Mouse (Mus musculus) testis, adult 2 months (tissue): ENCODE data around the gene Lpxn. TPM values are rescaled to one million over a fixed set of nuclear protein-coding genes. Genes with fewer than 3 reads are reported as not detected.

Source experiments
- H3K27ac ChIP-seq: fragments of 200-500 bp; 2 replicates; pipeline ENCODE4 v1.5.1; 2012; ENCODE audit warnings: low read depth, low read length; ENCODE audit not compliant: control insufficient read depth, insufficient read depth
- H3K27me3 ChIP-seq: fragments of 200-500 bp; 2 replicates; pipeline ENCODE4 v1.6.1; 2012; ENCODE audit warnings: mild to moderate bottlenecking, low read length, moderate library complexity; ENCODE audit not compliant: control insufficient read depth, insufficient read depth
- H3K36me3 ChIP-seq: fragments of 200-500 bp; 2 replicates; pipeline ENCODE4 v1.6.1; 2012; ENCODE audit warnings: mild to moderate bottlenecking, low read length; ENCODE audit not compliant: control insufficient read depth, insufficient read depth
- H3K4me1 ChIP-seq: fragments of 200-500 bp; 2 replicates; pipeline ENCODE4 v1.6.1; 2012; ENCODE audit warnings: low read length; ENCODE audit not compliant: control insufficient read depth, insufficient read depth
- H3K4me3 ChIP-seq: fragments of 200-500 bp; 2 replicates; pipeline ENCODE4 v1.5.1; 2012; ENCODE audit warnings: low read depth, mild to moderate bottlenecking, low read length, moderate library complexity, mixed read lengths; ENCODE audit not compliant: control insufficient read depth
- CTCF ChIP-seq: fragments of 200-500 bp; IDR thresholded peaks from 2 replicates; pipeline ENCODE4 v1.5.1; 2012; ENCODE audit warnings: low read depth, mild to moderate bottlenecking, inconsistent platforms, low read length, moderate library complexity; ENCODE audit not compliant: control insufficient read depth, insufficient read depth, insufficient replicate concordance
- POLR2A ChIP-seq: fragments of 200-500 bp; IDR thresholded peaks from 2 replicates; pipeline ENCODE4 v1.6.1; 2012; ENCODE audit warnings: low read depth, mild to moderate bottlenecking, inconsistent platforms, low read length, moderate library complexity; ENCODE audit not compliant: control insufficient read depth
- polyA plus RNA-seq: library from polyadenylated mRNA; depleted of rRNA; stranded (reverse); fragments of >200 nt; gene quantifications from 2 replicates; pipeline ENCODE4 v1.2.3, GENCODE M21; 2012

The Lpxn gene
- polyA plus RNA-seq, 1 experiment = 27.6 TPM

DNA sequence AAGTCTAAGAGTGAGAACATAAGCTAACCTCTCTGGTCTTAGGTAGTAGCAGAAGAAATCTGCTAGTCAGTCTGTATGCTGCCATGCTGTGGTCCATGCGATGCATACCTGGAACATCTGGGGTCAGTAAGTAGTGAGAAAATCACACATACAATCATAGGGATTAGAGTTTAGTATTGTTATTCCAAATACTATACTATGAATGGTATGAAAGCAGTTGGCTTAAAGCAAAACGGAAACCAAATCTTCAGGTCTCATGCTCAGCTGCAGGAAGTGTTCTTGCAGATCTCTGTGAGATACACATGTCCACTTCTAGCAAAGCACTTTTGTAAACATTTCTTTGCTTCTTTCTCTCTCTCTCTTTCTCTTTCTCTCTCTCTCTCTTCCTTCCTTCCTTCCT, 10.2 kb downstream of the Lpxn start:
- Histone ChIP-seq H3K27ac (no peak overlapping the region), H3K4me3 (no peak overlapping the region), H3K36me3 (no peaks in the 10 kb centered on the region), H3K27me3 (no peaks in the 10 kb centered on the region), H3K4me1 (no peaks in the 10 kb centered on the region)
- TF ChIP-seq CTCF = no peak
- no peak for TF ChIP-seq POLR2A

DNA sequence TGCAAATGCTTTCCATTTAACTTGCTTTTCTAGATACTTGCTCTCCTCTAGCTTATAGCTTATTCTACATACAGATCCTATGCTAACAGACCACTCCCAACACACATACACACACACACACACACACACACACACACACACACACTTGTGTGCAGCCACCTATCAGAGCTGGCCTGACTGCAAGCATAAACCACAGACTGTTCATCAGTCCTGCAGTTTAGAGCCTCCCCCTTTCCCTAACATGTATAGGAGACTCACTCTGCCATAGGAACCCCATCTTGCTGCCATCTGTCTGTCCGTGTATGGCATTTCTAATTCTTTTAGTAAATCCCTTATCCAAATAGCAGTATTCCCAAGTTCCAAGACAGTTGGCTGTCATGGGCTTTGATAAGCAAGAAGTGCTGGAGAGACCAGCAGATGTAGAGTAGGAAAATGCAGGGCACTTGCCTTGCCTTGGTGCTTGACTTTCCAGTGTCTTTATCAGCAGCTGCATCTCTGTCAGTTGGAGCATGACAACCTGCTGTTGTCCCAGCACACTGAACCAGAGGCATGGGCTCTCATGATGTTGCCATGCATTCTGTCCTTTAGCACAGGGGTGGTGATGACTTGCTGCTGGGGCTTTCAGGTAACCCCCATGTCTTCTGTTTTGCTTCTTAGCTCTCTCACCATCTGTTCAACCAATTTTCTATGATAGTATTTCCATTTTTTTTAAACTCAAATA, 16.8 kb downstream of the Lpxn start:
- H3K27ac ChIP-seq = no peak overlapping the region
- no peak for TF ChIP-seq CTCF
- no peak for TF ChIP-seq POLR2A
- H3K36me3 ChIP-seq = no peaks in the 10 kb centered on the region
- no peaks in the 10 kb centered on the region for H3K4me1 ChIP-seq
- H3K4me3 ChIP-seq = no peak overlapping the region
- no peaks in the 10 kb centered on the region for H3K27me3 ChIP-seq

DNA sequence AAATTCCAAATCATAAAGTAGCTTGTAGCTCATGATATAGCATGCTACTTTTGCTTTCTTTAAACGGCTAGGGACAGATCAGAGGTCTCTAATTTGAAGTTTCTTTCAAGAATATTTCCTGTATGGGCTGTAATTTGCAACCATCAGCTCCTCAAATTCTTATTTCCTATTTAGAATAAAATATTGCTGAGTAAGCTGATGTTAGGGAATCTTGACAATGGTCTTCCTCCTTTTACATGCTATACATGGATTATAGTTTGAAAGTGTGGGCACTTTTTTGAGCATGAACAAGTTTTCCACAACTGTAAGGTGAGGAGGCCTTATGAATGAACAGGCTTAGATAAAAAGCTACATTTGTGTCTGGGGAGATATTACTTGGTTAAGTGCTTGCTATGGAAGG, 17.9 kb downstream of the Lpxn start:
- Histone ChIP-seq H3K36me3 (no peaks in the 10 kb centered on the region), H3K27ac (no peak overlapping the region), H3K27me3 (no peaks in the 10 kb centered on the region), H3K4me1 (no peaks in the 10 kb centered on the region), H3K4me3 (no peak overlapping the region)
- no peak for TF ChIP-seq CTCF

DNA sequence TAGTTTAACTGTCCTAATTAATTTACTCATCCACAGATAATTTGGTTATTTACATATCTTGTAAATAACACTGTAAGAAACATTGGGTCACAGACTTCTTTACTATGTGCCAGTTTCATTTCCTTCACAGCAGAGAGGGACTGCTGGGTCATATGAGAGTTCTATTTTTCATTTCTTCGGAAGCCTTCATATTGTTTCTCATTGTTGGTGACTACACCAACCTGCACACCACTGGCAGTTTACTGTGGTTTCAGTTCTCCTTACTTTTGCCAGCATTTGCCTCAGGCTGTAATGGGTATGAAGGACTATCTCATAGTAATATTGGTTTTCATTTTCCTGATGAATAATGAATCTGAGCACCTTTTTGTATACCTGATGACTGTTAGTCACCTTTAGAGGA, 22.5 kb downstream of the Lpxn start:
- Histone ChIP-seq H3K36me3 (no peaks in the 10 kb centered on the region), H3K4me3 (no peak overlapping the region), H3K4me1 (no peaks in the 10 kb centered on the region), H3K27ac (no peak overlapping the region), H3K27me3 (no peaks in the 10 kb centered on the region)
- TF ChIP-seq CTCF (no peak), POLR2A (no peak)

DNA sequence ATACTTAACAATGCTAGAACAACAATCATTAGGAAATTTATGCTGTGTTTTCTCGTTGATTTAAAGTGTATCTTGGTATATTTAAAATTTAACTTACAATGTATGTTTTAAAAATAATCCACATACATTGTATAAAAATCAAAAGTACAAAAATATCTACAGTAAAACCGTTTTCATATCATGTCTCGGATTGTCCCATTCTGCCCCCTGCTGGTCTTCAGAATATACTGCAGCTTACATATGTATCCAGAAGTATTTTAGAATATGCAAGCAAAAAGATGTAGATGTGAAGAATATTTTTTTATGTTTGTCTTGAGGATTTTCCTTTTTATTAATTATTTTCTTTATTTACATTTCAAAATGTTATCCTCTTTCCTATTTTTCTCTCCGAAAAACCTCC, 24.4 kb downstream of the Lpxn start:
- no peak overlapping the region for H3K27ac ChIP-seq
- H3K4me1 ChIP-seq = no peaks in the 10 kb centered on the region
- H3K36me3 ChIP-seq = peaks cover 2% of the 10 kb centered on the region; the same call in 1 of the 2 replicates
- TF ChIP-seq POLR2A (no peak), CTCF (no peak)
- H3K27me3 ChIP-seq = no peaks in the 10 kb centered on the region
- H3K4me3 ChIP-seq = no peak overlapping the region

DNA sequence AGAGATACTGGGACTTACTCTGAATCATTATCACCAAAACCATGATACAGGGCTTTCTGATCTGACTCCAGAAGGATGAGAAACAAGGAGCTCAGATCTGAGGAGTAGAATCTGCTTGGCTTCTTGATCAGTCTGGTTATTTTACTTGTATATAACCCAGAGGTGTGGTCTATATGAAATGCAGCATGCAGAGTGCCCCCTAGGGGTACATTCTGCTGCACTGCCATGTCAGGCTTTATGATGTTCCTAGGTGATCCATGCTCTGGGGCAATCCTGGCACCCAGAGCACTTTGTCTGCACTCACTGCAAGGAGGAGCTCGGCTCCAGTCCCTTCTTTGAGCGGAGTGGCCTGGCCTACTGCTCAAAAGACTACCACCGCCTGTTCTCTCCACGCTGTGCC, 28.6 kb downstream of the Lpxn start:
- H3K27me3 ChIP-seq = no peaks in the 10 kb centered on the region
- H3K4me1 ChIP-seq = no peaks in the 10 kb centered on the region
- H3K36me3 ChIP-seq = peaks cover 2% of the 10 kb centered on the region; the same call in 1 of the 2 replicates
- H3K4me3 ChIP-seq = no peak overlapping the region
- TF ChIP-seq POLR2A (no peak), CTCF (no peak)
- H3K27ac ChIP-seq = no peak overlapping the region

DNA sequence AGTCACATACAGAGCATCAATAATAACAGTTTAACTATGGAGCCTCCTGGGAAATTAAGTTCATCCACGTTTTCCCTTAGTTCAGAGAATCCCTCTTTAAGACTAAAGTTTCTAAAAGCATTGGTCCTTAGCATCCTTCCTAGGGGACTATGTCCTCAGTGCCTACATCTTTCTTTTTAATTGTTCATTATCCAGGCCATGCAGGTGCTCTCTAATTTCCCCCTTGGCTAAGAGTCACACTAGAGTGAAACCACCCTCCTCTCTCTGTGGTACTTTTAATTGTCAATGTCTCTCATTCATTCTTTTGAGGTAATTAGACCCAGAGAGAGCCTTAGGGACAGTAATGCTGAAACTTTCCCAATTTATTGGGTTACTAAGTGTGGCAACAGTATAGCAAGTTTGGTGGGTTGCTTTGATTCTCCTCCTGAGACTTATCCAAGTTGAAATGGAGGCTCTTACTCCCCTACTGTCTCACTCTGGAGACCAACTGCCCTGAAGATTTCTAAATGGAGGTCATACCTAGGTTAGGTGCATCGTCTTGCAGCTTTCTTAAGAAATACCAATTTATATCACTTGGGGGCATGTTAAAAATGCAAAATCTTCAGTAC, 34.9 kb downstream of the Lpxn start:
- TF ChIP-seq POLR2A = no peak
- TF ChIP-seq CTCF = no peak
- H3K4me3 ChIP-seq = no peak overlapping the region
- H3K36me3 ChIP-seq = peaks cover 1% of the 10 kb centered on the region; the same call in 1 of the 2 replicates
- no peaks in the 10 kb centered on the region for H3K4me1 ChIP-seq
- H3K27ac ChIP-seq = no peak overlapping the region
- H3K27me3 ChIP-seq = no peaks in the 10 kb centered on the region
